Mouse (Mus musculus) small intestine, adult 2 months (tissue): ENCODE measurements around the gene Serpinb13.

ENCODE experiments used
- CTCF ChIP-seq: fragments of 200-500 bp; IDR thresholded peaks from 2 replicates; pipeline ENCODE4 v1.5.1; 2012; ENCODE audit warnings: low read depth, mild to moderate bottlenecking, control low read depth, inconsistent platforms, low read length, moderate library complexity, mixed read lengths; ENCODE audit not compliant: insufficient replicate concordance, insufficient read length; ENCODE audit errors: extremely low read depth
- POLR2A ChIP-seq: fragments of 200-500 bp; IDR thresholded peaks from 2 replicates; pipeline ENCODE4 v1.6.1; 2012; ENCODE audit warnings: low read depth, mild to moderate bottlenecking, control low read depth, inconsistent platforms, low read length, moderate library complexity

DNA sequence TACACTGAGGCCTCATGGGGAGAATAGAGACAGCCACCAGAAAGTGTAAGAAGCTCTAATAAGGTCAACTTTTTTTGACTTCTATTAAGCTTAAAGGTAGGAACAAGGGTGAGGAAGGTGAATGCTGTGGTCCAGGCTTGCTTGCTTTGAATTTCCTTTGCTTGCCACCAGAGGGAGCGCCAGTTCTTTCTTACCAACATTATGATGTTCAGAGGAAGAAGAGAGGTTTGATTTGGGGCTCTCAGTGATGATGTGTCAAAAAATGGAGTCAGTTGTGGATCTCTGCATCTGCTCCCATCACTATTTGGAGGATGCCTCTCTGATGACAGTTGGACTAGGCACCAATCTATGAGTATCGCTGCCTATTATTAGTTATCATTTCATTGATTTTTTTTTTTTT, 33.7 kb downstream of the Serpinb13 start:
- TF ChIP-seq CTCF (no peak), POLR2A (no peak)
